Mouse (Mus musculus) stomach, embryonic 14.5 days (tissue): ENCODE measurements around the gene Cplx3. TPM values are rescaled to one million over a fixed set of nuclear protein-coding genes. Genes with fewer than 3 reads are reported as not detected.

Experiments
- ATAC-seq: fragments of 200-750 bp; cut with Nextera tagmentation; 2 replicates; pipeline ENCODE4 v1.8.0; 2017; ENCODE audit warnings: low read depth, moderate TSS enrichment; ENCODE audit not compliant: insufficient number of reproducible peaks, insufficient read depth, low FRiP score
- H3K27ac ChIP-seq: fragments of 300-500 bp; sonication (generic); 2 replicates; pipeline ENCODE4 v1.5.1; 2014; ENCODE audit warnings: mild to moderate bottlenecking, low read length, moderate library complexity, mixed read lengths
- H3K27me3 ChIP-seq: fragments of 300-500 bp; sonication (generic); 2 replicates; pipeline ENCODE4 v1.6.1; 2014; ENCODE audit warnings: low read length, control low read depth, mixed read lengths; ENCODE audit not compliant: control insufficient read depth, insufficient read depth
- H3K36me3 ChIP-seq: fragments of 300-500 bp; sonication (generic); 2 replicates; pipeline ENCODE4 v1.6.1; 2014; ENCODE audit warnings: mild to moderate bottlenecking, control low read depth, low read length, moderate library complexity, mixed read lengths; ENCODE audit not compliant: control insufficient read depth, insufficient read depth
- H3K4me1 ChIP-seq: fragments of 300-500 bp; sonication (generic); 2 replicates; pipeline ENCODE4 v1.6.1; 2014; ENCODE audit warnings: low read length, control low read depth, mixed read lengths; ENCODE audit not compliant: control insufficient read depth, insufficient read depth
- H3K4me2 ChIP-seq: fragments of 300-500 bp; sonication (generic); replicated peaks from 2 replicates; pipeline ENCODE4 v1.6.1; 2014; ENCODE audit warnings: low read depth, low read length, control low read depth
- H3K4me3 ChIP-seq: fragments of 300-500 bp; sonication (generic); 2 replicates; pipeline ENCODE4 v1.5.1; 2014; ENCODE audit warnings: low read depth, low read length, control low read depth
- H3K9ac ChIP-seq: fragments of 300-500 bp; sonication (generic); replicated peaks from 2 replicates; pipeline ENCODE4 v1.6.1; 2014; ENCODE audit warnings: low read depth, mild to moderate bottlenecking, control low read depth, low read length, moderate library complexity, mixed read lengths
- H3K9me3 ChIP-seq: fragments of 300-500 bp; sonication (generic); 2 replicates; pipeline ENCODE4 v1.6.1; 2016; ENCODE audit warnings: low read depth, low read length, control low read depth; ENCODE audit not compliant: control insufficient read depth
- WGBS: fragments of 180-500 bp; shearing (Covaris S2); extraction: QIAGEN DNeasy Blood & Tissue Kit; methylation state at CpG from one replicate; pipeline ENCODE4 v1.1.7; 2014; 5-methylcytosine and 5-hydroxymethylcytosine counted together
- polyA plus RNA-seq: library from polyadenylated mRNA; unstranded; fragments of >200 nt; fragmentation: Nextera tagmentation; extraction: Ambion mirVana; gene quantifications from 2 replicates; pipeline ENCODE4 v1.2.1, GENCODE M21; 2014

The Cplx3 gene
- polyA plus RNA-seq, 1 experiment from 2014 or later = not detected

GRCm38 (mm10) chr9:57617556-57618169 lies 11.6 kb upstream of the Cplx3 start:
- Histone ChIP-seq H3K36me3 (no peaks in the 10 kb centered on the region), H3K9ac (no peak overlapping the region), H3K27ac (no peak overlapping the region), H3K4me2 (no peak overlapping the region), H3K27me3 (no peaks in the 10 kb centered on the region), H3K4me3 (no peak overlapping the region), H3K9me3 (no peaks in the 10 kb centered on the region), H3K4me1 (no peaks in the 10 kb centered on the region)
- 71% methylated on average over 8 of the region's 8 CpGs for WGBS
- ATAC-seq = no peak

DNA sequence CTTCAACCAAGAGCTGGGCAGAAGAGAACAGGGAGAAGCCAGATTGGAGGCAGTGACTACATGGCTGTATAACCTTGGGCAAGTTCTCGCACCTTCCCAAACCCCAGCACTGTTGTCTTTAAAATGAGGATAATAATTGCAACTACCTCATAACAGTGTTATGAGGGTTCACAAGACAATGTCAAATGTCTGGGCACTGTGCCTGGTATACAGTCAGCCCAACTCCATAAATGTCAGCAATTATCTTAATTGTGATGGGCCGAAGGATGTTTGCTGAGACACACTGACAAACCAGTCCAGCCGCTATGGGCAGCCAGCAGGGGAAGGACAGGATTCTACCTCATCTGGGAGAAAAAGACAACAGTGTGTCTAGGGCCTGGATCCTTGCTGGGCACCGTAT lies 8.7 kb upstream of the Cplx3 start:
- no peaks in the 10 kb centered on the region for H3K9me3 ChIP-seq
- no peak overlapping the region for H3K9ac ChIP-seq
- H3K27ac ChIP-seq = no peak overlapping the region
- no peak for ATAC-seq
- H3K4me1 ChIP-seq = no peaks in the 10 kb centered on the region
- no peak overlapping the region for H3K4me2 ChIP-seq
- 80% methylated on average over 4 of the region's 4 CpGs for WGBS
- H3K4me3 ChIP-seq = no peak overlapping the region
- no peaks in the 10 kb centered on the region for H3K27me3 ChIP-seq
- H3K36me3 ChIP-seq = no peaks in the 10 kb centered on the region

GRCm38 (mm10) chr9:57613975-57614374 lies 7.9 kb upstream of the Cplx3 start:
- Histone ChIP-seq H3K36me3 (no peaks in the 10 kb centered on the region), H3K27ac (no peak overlapping the region), H3K9ac (no peak overlapping the region), H3K4me2 (no peak overlapping the region), H3K27me3 (no peaks in the 10 kb centered on the region), H3K4me1 (no peaks in the 10 kb centered on the region), H3K4me3 (no peak overlapping the region), H3K9me3 (no peaks in the 10 kb centered on the region)
- WGBS = 73% methylated on average over 7 of the region's 7 CpGs
- no peak for ATAC-seq

- H3K27ac ChIP-seq = no peak overlapping the region
- H3K27me3 ChIP-seq = no peaks in the 10 kb centered on the region
- no peaks in the 10 kb centered on the region for H3K36me3 ChIP-seq
- WGBS = 79% methylated on average over 7 of the region's 7 CpGs
- H3K4me1 ChIP-seq = no peaks in the 10 kb centered on the region
- no peak for ATAC-seq
- H3K4me2 ChIP-seq = no peak overlapping the region
- H3K4me3 ChIP-seq = no peak overlapping the region
- no peak overlapping the region for H3K9ac ChIP-seq
- H3K9me3 ChIP-seq = no peaks in the 10 kb centered on the region
Observed at GRCm38 (mm10) chr9:57612587-57612986, 6.5 kb upstream of the Cplx3 start.

DNA sequence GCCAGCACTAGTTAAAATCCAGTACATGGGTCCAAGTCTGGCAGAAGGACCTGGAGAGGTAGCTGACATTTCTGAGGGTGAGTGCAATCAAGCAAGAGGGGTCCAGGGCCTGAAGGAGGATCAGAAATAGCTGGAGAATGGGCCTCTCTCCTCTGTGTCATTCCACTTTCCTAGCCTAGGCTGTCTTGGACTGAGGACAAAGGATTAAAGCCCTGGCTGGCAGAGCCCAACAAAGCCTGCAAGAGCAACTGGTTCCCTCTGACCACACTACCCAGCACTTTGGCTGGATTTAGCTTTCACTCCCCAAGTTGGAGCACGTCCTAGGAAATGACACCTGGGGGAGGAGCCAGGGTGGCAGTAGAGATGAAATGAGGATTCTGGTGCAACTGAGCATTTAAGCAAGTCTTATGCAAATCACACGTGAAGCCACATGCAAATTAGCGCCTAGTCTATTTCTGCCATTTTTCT lies 4.3 kb upstream of the Cplx3 start:
- Histone ChIP-seq H3K4me2 (no peak overlapping the region), H3K9me3 (no peaks in the 10 kb centered on the region), H3K27ac (no peak overlapping the region), H3K4me1 (no peaks in the 10 kb centered on the region), H3K9ac (no peak overlapping the region), H3K36me3 (no peaks in the 10 kb centered on the region), H3K27me3 (no peaks in the 10 kb centered on the region), H3K4me3 (no peak overlapping the region)
- ATAC-seq = no peak
- 45% methylated on average over 3 of the region's 3 CpGs for WGBS

GRCm38 (mm10) chr9:57609803-57610202 lies 3.7 kb upstream of the Cplx3 start:
- Histone ChIP-seq H3K9ac (no peak overlapping the region), H3K27ac (no peak overlapping the region), H3K27me3 (no peaks in the 10 kb centered on the region), H3K4me1 (no peaks in the 10 kb centered on the region), H3K9me3 (no peaks in the 10 kb centered on the region), H3K4me2 (no peak overlapping the region), H3K36me3 (no peaks in the 10 kb centered on the region), H3K4me3 (no peak overlapping the region)
- ATAC-seq = no peak
- 53% methylated on average over 3 of the region's 3 CpGs for WGBS

- Histone ChIP-seq H3K4me3 (no peak overlapping the region), H3K4me2 (no peak overlapping the region), H3K4me1 (peaks cover 6% of the 10 kb centered on the region; the same call in 1 of the 2 replicates), H3K9ac (no peak overlapping the region), H3K36me3 (no peaks in the 10 kb centered on the region), H3K27ac (no peak overlapping the region), H3K9me3 (no peaks in the 10 kb centered on the region), H3K27me3 (no peaks in the 10 kb centered on the region)
- ATAC-seq = no peak
- 21% methylated on average over 9 of the region's 9 CpGs for WGBS
Observed at GRCm38 (mm10) chr9:57605503-57605902, 578 bp downstream of the Cplx3 start.

DNA sequence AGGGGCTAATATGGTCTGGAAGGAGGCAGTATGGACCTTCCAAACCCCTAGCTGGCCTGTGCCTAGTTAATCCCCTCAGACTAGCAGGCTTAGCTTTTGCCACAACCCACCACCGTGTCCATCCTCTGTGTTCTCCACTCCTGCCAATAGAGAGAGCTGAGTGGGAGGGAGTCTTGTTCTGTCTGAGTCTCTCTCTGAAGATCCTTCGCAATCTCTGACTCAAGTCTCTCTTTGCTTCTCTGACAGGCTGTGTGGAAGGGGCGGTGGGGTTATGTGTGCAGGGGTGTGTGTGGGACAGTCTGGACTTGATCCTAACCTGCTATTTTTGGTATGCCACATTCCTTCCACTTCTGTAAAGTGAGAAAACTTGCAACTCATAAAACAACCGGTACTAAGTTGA lies 1.2 kb downstream of the Cplx3 start:
- Histone ChIP-seq H3K4me1 (peaks cover 6% of the 10 kb centered on the region; the same call in 1 of the 2 replicates), H3K4me3 (no peak overlapping the region), H3K4me2 (no peak overlapping the region), H3K9ac (no peak overlapping the region), H3K9me3 (no peaks in the 10 kb centered on the region), H3K27ac (no peak overlapping the region), H3K36me3 (no peaks in the 10 kb centered on the region), H3K27me3 (no peaks in the 10 kb centered on the region)
- ATAC-seq = no peak
- WGBS = 84% methylated on average over 4 of the region's 4 CpGs

GRCm38 (mm10) chr9:57602098-57602497 lies 4.0 kb downstream of the Cplx3 start:
- no peaks in the 10 kb centered on the region for H3K36me3 ChIP-seq
- no peak overlapping the region for H3K27ac ChIP-seq
- WGBS = 50% methylated on average over 8 of the region's 8 CpGs
- peaks cover 6% of the 10 kb centered on the region; the same call in 1 of the 2 replicates for H3K4me1 ChIP-seq
- H3K4me2 ChIP-seq = no peak overlapping the region
- no peak overlapping the region for H3K4me3 ChIP-seq
- H3K9ac ChIP-seq = no peak overlapping the region
- H3K9me3 ChIP-seq = no peaks in the 10 kb centered on the region
- H3K27me3 ChIP-seq = no peaks in the 10 kb centered on the region
- ATAC-seq = no peak
